Mouse (Mus musculus): ENCODE measurements around the gene C87436. TPM values are rescaled to one million over a fixed set of nuclear protein-coding genes. Genes with fewer than 3 reads are reported as not detected.
A peak's percentile ranks its signal among the peaks of the same experiment; 100 is the strongest.

Gene C87436
- polyA plus RNA-seq, 1 experiment from 2014 or later, result 22.4 TPM

DNA sequence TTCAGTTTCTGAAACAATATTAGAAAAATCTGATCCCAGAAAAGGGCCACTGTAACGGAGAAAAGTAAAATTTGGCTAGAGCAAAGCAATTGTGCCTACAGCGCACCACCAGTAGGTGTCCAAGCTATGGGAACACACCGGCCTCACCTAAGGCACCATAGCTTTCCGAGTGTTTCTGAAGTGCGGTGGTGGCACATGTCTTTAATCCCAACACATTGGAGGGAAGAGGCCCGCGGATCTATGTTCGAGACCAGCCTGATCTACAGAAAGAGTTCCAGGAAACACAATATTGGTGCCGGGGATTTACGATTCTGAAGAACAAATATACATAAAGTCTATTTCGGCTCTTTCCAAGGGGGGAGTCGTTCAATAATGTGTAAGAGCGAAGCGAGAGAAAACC, 463 bp upstream of the C87436 start:
- WGBS, result 3% methylated on average over 14 of the region's 14 CpGs
- Histone ChIP-seq H3K9me3 (no peaks in the 10 kb centered on the region), H3K4me3 (peak overlapping the region; percentile 84), H3K27ac (replicated peaks) (peak overlapping the region; percentile 91), H3K9ac (peak overlapping the region; percentile 87), H3K4me1 (replicated peaks) (peaks cover 19% of the 10 kb centered on the region), H3K27me3 (no peaks in the 10 kb centered on the region), H3K36me3 (peaks cover 41% of the 10 kb centered on the region), H3K4me2 (peak overlapping the region; percentile 78)
- ATAC-seq (ENCODE audit: low read depth), result peak; percentile 44; the same call in 1 of the 2 replicates

DNA sequence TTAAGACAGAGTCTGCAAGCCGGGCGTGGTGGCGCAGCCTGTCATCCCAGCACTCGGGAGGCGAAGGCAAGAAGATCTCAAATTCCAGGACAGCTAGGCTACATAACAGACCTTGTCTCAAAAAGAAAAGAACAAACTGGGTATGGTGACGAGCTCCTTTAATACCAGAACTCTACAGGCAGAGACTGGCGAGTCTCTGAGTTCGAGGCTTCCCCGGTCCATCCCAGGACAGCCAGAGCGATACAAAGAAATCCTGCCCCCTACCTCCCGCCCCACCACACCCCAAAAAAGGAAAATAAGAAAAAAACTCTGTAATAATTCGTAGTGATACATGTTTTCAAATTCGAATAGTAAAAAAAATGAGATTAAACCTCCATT, 934 bp downstream of the C87436 start:
- Histone ChIP-seq H3K27ac (replicated peaks) (peak overlapping the region; percentile 91), H3K27me3 (no peaks in the 10 kb centered on the region), H3K9ac (peak overlapping the region; percentile 87), H3K36me3 (peaks cover 36% of the 10 kb centered on the region), H3K4me3 (peak overlapping the region; percentile 84), H3K4me2 (peak overlapping the region; percentile 78), H3K4me1 (replicated peaks) (peaks cover 19% of the 10 kb centered on the region), H3K9me3 (no peaks in the 10 kb centered on the region)
- WGBS, result 4% methylated on average over 13 of the region's 13 CpGs
- no peak; the same call in 1 of the 2 replicates for ATAC-seq (ENCODE audit: low read depth)

GRCm38 (mm10) chr6:86439531-86439930, 1.4 kb downstream of the C87436 start:
- Histone ChIP-seq H3K4me2 (peak overlapping the region; percentile 78), H3K9ac (peak overlapping the region; percentile 87), H3K27me3 (no peaks in the 10 kb centered on the region), H3K4me3 (peak overlapping the region; percentile 84), H3K36me3 (peaks cover 36% of the 10 kb centered on the region), H3K27ac (replicated peaks) (peak overlapping the region; percentile 91; the same call in 1 of the 2 replicates), H3K4me1 (replicated peaks) (peaks cover 19% of the 10 kb centered on the region), H3K9me3 (no peaks in the 10 kb centered on the region)
- no peak for ATAC-seq (ENCODE audit: low read depth)
- WGBS, result 92% methylated on average over 1 of the region's 1 CpGs

DNA sequence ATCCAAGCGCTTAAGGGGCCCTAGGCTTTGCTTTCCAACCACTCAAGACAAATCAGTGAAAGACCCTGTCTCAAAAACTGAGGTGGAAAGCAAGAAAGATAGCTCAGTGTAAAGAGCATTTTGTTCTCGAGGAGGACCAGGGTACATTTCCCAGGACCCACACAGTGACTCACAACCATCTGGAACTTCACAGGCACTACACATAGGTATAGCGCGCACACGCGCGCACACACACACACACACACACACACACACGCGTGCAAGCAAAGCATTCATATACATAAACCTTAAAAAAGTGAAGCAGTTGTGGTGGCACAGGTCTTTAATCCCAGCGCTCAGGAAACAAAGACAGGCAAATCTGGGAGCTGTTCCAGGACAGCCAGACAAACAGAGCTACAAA, 3.4 kb downstream of the C87436 start:
- peaks cover 30% of the 10 kb centered on the region for H3K36me3 ChIP-seq
- 94% methylated on average over 10 of the region's 10 CpGs for WGBS
- no peak for ATAC-seq (ENCODE audit: low read depth)

DNA sequence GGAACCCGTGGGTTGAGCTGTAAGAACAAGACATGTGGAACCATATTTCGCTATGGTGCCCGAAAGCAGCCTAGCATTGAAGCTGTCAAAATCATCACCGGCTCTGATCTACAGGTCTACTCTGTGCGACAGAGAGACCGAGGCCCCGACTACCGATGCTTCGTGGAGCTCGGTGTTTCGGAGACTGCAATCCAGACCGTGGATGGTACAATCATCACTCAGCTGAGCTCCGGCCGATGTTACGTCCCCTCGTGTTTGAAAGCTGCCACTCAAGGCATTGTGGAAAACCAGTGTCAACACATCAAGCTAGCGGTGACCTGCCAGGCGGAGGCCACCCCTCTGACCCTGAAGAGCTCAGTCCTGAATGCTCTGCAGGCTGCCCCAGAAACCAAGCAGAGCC, 7.4 kb downstream of the C87436 start:
- Histone ChIP-seq H3K9me3 (no peaks in the 10 kb centered on the region), H3K4me3 (no peak overlapping the region), H3K27ac (replicated peaks) (no peak overlapping the region), H3K36me3 (peaks cover 62% of the 10 kb centered on the region), H3K4me2 (no peak overlapping the region), H3K4me1 (replicated peaks) (no peaks in the 10 kb centered on the region), H3K27me3 (no peaks in the 10 kb centered on the region), H3K9ac (no peak overlapping the region)
- no peak for ATAC-seq (ENCODE audit: low read depth)
- 94% methylated on average over 18 of the region's 18 CpGs for WGBS

More for the DNA sequence above, 3.4 kb downstream of the C87436 start:
- Histone ChIP-seq H3K9ac (no peak overlapping the region), H3K4me3 (no peak overlapping the region), H3K9me3 (no peaks in the 10 kb centered on the region), H3K27ac (replicated peaks) (no peak overlapping the region), H3K27me3 (no peaks in the 10 kb centered on the region), H3K4me2 (no peak overlapping the region), H3K4me1 (replicated peaks) (peaks cover 19% of the 10 kb centered on the region)

- WGBS, result 92% methylated on average over 1 of the region's 1 CpGs
- Histone ChIP-seq H3K4me2 (no peak overlapping the region), H3K4me1 (replicated peaks) (no peaks in the 10 kb centered on the region), H3K36me3 (peaks cover 69% of the 10 kb centered on the region), H3K4me3 (no peak overlapping the region), H3K9ac (no peak overlapping the region), H3K27me3 (no peaks in the 10 kb centered on the region), H3K27ac (replicated peaks) (no peak overlapping the region), H3K9me3 (no peaks in the 10 kb centered on the region)
- no peak for ATAC-seq (ENCODE audit: low read depth)
These were observed 8.9 kb downstream of the C87436 start for GRCm38 (mm10) chr6:86446927-86447568.

GRCm38 (mm10) chr6:86456727-86457126, 18.6 kb downstream of the C87436 start:
- no peaks in the 10 kb centered on the region for H3K4me1 ChIP-seq (replicated peaks)
- no peak for ATAC-seq (ENCODE audit: low read depth)
- H3K36me3 ChIP-seq, result peaks cover 83% of the 10 kb centered on the region
- H3K9ac ChIP-seq, result no peak overlapping the region
- no peak overlapping the region for H3K4me3 ChIP-seq
- 88% methylated on average over 3 of the region's 3 CpGs for WGBS
- no peak overlapping the region for H3K4me2 ChIP-seq
- no peaks in the 10 kb centered on the region for H3K9me3 ChIP-seq
- no peak overlapping the region for H3K27ac ChIP-seq (replicated peaks)
- H3K27me3 ChIP-seq, result no peaks in the 10 kb centered on the region

GRCm38 (mm10) chr6:86463079-86463478, 24.9 kb downstream of the C87436 start:
- Histone ChIP-seq H3K27me3 (no peaks in the 10 kb centered on the region), H3K4me2 (no peak overlapping the region), H3K9ac (no peak overlapping the region), H3K9me3 (no peaks in the 10 kb centered on the region), H3K36me3 (peaks cover 89% of the 10 kb centered on the region), H3K4me3 (no peak overlapping the region), H3K4me1 (replicated peaks) (no peaks in the 10 kb centered on the region), H3K27ac (replicated peaks) (no peak overlapping the region)
- no peak for ATAC-seq (ENCODE audit: low read depth)
- WGBS, result 93% methylated on average over 3 of the region's 3 CpGs

- Histone ChIP-seq H3K27ac (replicated peaks) (peak overlapping the region; percentile 97), H3K27me3 (no peaks in the 10 kb centered on the region), H3K4me3 (peak overlapping the region; percentile 40), H3K9me3 (no peaks in the 10 kb centered on the region), H3K4me2 (peak overlapping the region; percentile 76), H3K4me1 (replicated peaks) (peaks cover 19% of the 10 kb centered on the region), H3K9ac (peak overlapping the region; percentile 80), H3K36me3 (peaks cover 31% of the 10 kb centered on the region)
- 90% methylated on average over 3 of the region's 3 CpGs for WGBS
- ATAC-seq (ENCODE audit: low read depth), result no peak
These were observed 33.1 kb downstream of the C87436 start for GRCm38 (mm10) chr6:86471317-86471716.

- Histone ChIP-seq H3K4me3 (peak overlapping the region; percentile 40), H3K27ac (replicated peaks) (peak overlapping the region; percentile 97), H3K9ac (peak overlapping the region; percentile 80), H3K9me3 (no peaks in the 10 kb centered on the region), H3K36me3 (peaks cover 28% of the 10 kb centered on the region), H3K4me1 (replicated peaks) (peaks cover 19% of the 10 kb centered on the region), H3K4me2 (peak overlapping the region; percentile 76), H3K27me3 (no peaks in the 10 kb centered on the region)
- WGBS, result 25% methylated on average over 9 of the region's 9 CpGs
- peak; percentile 51; the same call in 1 of the 2 replicates for ATAC-seq (ENCODE audit: low read depth)
These were observed 33.6 kb downstream of the C87436 start for GRCm38 (mm10) chr6:86471760-86472099.

GRCm38 (mm10) chr6:86472100-86472955, 34.2 kb downstream of the C87436 start:
- Histone ChIP-seq H3K27ac (replicated peaks) (peak overlapping the region; percentile 97), H3K9me3 (no peaks in the 10 kb centered on the region), H3K4me3 (peak overlapping the region; percentile 40), H3K4me1 (replicated peaks) (peaks cover 19% of the 10 kb centered on the region), H3K27me3 (no peaks in the 10 kb centered on the region), H3K36me3 (peaks cover 22% of the 10 kb centered on the region), H3K9ac (peak overlapping the region; percentile 80), H3K4me2 (peak overlapping the region; percentile 76)
- under 1% methylated on average over 55 of the region's 56 CpGs for WGBS
- peak; percentile 96 for ATAC-seq (ENCODE audit: low read depth)

- H3K27me3 ChIP-seq, result no peaks in the 10 kb centered on the region
- ATAC-seq (ENCODE audit: low read depth), result peak; percentile 2; the same call in 1 of the 2 replicates
- peak overlapping the region; percentile 71 for H3K9ac ChIP-seq
- H3K9me3 ChIP-seq, result no peaks in the 10 kb centered on the region
- H3K4me2 ChIP-seq, result peak overlapping the region; percentile 65
- peak overlapping the region; percentile 40 for H3K4me3 ChIP-seq
- peak overlapping the region; percentile 97 for H3K27ac ChIP-seq (replicated peaks)
- H3K4me1 ChIP-seq (replicated peaks), result peaks cover 21% of the 10 kb centered on the region
- WGBS, result 52% methylated on average over 7 of the region's 7 CpGs
- H3K36me3 ChIP-seq, result peaks cover 15% of the 10 kb centered on the region
These were observed 34.9 kb downstream of the C87436 start for GRCm38 (mm10) chr6:86473077-86473476.
